Mouse (Mus musculus) CH12.LX (cell line): ENCODE results near the gene Ptpn4. TPM values are rescaled to one million over a fixed set of nuclear protein-coding genes. Genes with fewer than 3 reads are reported as not detected.

Source experiments
- DNase-seq: peaks from one replicate; pipeline ENCODE4 v3.0.0-alpha.2; 2013; ENCODE audit errors: extremely low read depth
- H3K27ac ChIP-seq: 2 replicates; pipeline ENCODE4 v1.5.1; 2012; ENCODE audit warnings: low read depth, mild to moderate bottlenecking, control low read depth, moderate library complexity; ENCODE audit not compliant: insufficient read depth
- H3K27me3 ChIP-seq: replicated peaks from 2 replicates; pipeline ENCODE3; 2012; ENCODE audit warnings: inconsistent platforms
- H3K36me3 ChIP-seq, 2 experiments: replicated peaks in 1 of 2; 2 replicates each; pipeline versions ENCODE3 to v1.6.1; 2012; ENCODE audit warnings: inconsistent platforms in 1 of 2, low read length in 1 of 2, mild to moderate bottlenecking in 1 of 2, mixed read lengths in 1 of 2, moderate library complexity in 1 of 2; ENCODE audit not compliant: control insufficient read depth in 1 of 2, insufficient read depth in 1 of 2
- H3K4me1 ChIP-seq, 2 experiments: 2 replicates each; pipeline ENCODE4 v1.6.1; 2012; ENCODE audit warnings: inconsistent platforms in 1 of 2, moderate library complexity in 1 of 2; ENCODE audit not compliant: insufficient read depth in 2 of 2, control insufficient read depth in 1 of 2
- H3K4me2 ChIP-seq: 2 replicates; pipeline ENCODE4 v1.6.1; 2012; ENCODE audit warnings: low read depth, mild to moderate bottlenecking, control low read depth; ENCODE audit not compliant: poor library complexity, insufficient read depth, severe bottlenecking
- H3K4me3 ChIP-seq, 3 experiments: fragments of 150-350 bp in 1 of 3; sonication (generic) in 1 of 3; replicated peaks in 1 of 3; 2 replicates each; pipeline versions ENCODE3 to v1.5.1; 2011 to 2012; ENCODE audit warnings: low read depth in 2 of 3, low read length in 2 of 3, mild to moderate bottlenecking in 2 of 3, moderate library complexity in 2 of 3, control low read depth in 1 of 3, improper control_type of control experiment in 1 of 3, inconsistent platforms in 1 of 3, mixed read lengths in 1 of 3; ENCODE audit not compliant: poor library complexity in 1 of 3
- H3K79me2 ChIP-seq: replicated peaks from 2 replicates; pipeline ENCODE4 v1.6.1; 2012; ENCODE audit warnings: mild to moderate bottlenecking, moderate library complexity; ENCODE audit not compliant: control insufficient read depth, poor library complexity, insufficient read depth, severe bottlenecking; ENCODE audit errors: extremely low read depth
- H3K9ac ChIP-seq: 2 replicates; pipeline ENCODE4 v1.6.1; 2012; ENCODE audit warnings: low read depth, mild to moderate bottlenecking, control low read depth, moderate library complexity; ENCODE audit not compliant: insufficient read depth
- H3K9me3 ChIP-seq: replicated peaks from 2 replicates; pipeline ENCODE3; 2012; ENCODE audit warnings: low read length, inconsistent platforms, mixed read lengths
- CHD2 ChIP-seq: IDR thresholded peaks from 2 replicates; pipeline ENCODE4 v1.6.1; 2011; ENCODE audit warnings: low read length, improper control_type of control experiment
- CTCF ChIP-seq, 2 experiments: IDR thresholded peaks in 1 of 2; conservative IDR thresholded peaks in 1 of 2; 2 replicates each; pipeline ENCODE4 v1.5.1; 2011 to 2012; ENCODE audit warnings: low read depth in 2 of 2, low read length in 2 of 2, improper control_type of control experiment in 1 of 2, inconsistent platforms in 1 of 2, mild to moderate bottlenecking in 1 of 2, moderate library complexity in 1 of 2
- ELF1 ChIP-seq: IDR thresholded peaks from 2 replicates; pipeline ENCODE4 v1.6.1; 2014; ENCODE audit warnings: low read depth, mild to moderate bottlenecking, inconsistent platforms, low read length, improper control_type of control experiment
- HCFC1 ChIP-seq: IDR thresholded peaks from 2 replicates; pipeline ENCODE4 v1.6.1; 2012; ENCODE audit warnings: low read depth, mild to moderate bottlenecking, inconsistent platforms, low read length, improper control_type of control experiment
- MYC ChIP-seq: IDR thresholded peaks from 2 replicates; pipeline ENCODE4 v1.6.1; 2011; ENCODE audit warnings: low read depth, mild to moderate bottlenecking, improper control_type of control experiment, low read length
- POLR2AphosphoS2 ChIP-seq: IDR thresholded peaks from 2 replicates; pipeline ENCODE4 v1.6.1; 2011; ENCODE audit warnings: low read depth, low read length, improper control_type of control experiment
- UBTF ChIP-seq: IDR thresholded peaks from 2 replicates; pipeline ENCODE4 v1.6.1; 2012; ENCODE audit warnings: low read depth, mild to moderate bottlenecking, inconsistent platforms, low read length, improper control_type of control experiment, moderate library complexity
- dilution Hi-C: fragments of 300-500 bp; cut with MboI; formaldehyde crosslinking; loops from 2 replicates; pipeline ENCODE4 v1.14.3; 2020; ENCODE audit warnings: low sequenced_read_pairs; ENCODE audit not compliant: extremely low pct_unique_long_range_greater_than_20kb, extremely low pct_ligation_motif_present
- in situ Hi-C: fragments of 300-500 bp; cut with MboI; formaldehyde crosslinking; loops from 3 replicates; pipeline ENCODE4 v1.14.3; 2019; ENCODE audit warnings: low sequenced_read_pairs, low pct_ligation_motif_present, low pct_unique_long_range_greater_than_20kb, mixed read lengths
- polyA plus RNA-seq: library from polyadenylated mRNA; unstranded; fragments of >175 nt; gene quantifications from 2 replicates; pipeline ENCODE4 v1.2.1, GENCODE M21; 2012; ENCODE audit warnings: low read depth; ENCODE audit not compliant: insufficient read length
- total RNA-seq, 2 experiments: library from RNA; depleted of rRNA; stranded (reverse); fragments of 300-350 nt in 1 of 2; fragments of >200 nt in 1 of 2; gene quantifications; 2 replicates each; pipeline ENCODE4 v1.2.3; 2012 to 2014

The Ptpn4 gene
- total and polyA plus RNA-seq, 3 experiments: 8.5 to 14.1 (median 8.5) TPM

- H3K9ac ChIP-seq: no peak overlapping the region
- DNase-seq: peak; percentile 27
- dilution Hi-C loops (no loop called here), in situ Hi-C loops (no loop called here)
- H3K4me1 ChIP-seq: peaks cover 0 to 2% of the 10 kb centered on the region in 2 experiments; a peak in 1 of 4 replicates
- TF ChIP-seq UBTF: no peak
- TF ChIP-seq CTCF (conservative IDR thresholded peaks at IDR 0.05 in 1 of 2, IDR thresholded peaks at IDR 0.05 in 1 of 2; ENCODE audit: low read depth in 2 of 2, low read length in 2 of 2): peak; percentile 30 to 53; a peak in 3 of 4 replicates
- TF ChIP-seq MYC: 0 out of 2 replicates have a peak, but pooled peaks have one; percentile 18
- H3K27ac ChIP-seq: no peak overlapping the region
- no peaks in the 10 kb centered on the region for H3K27me3 ChIP-seq
- no peak overlapping the region for H3K4me2 ChIP-seq
- no peaks in the 10 kb centered on the region for H3K9me3 ChIP-seq
- no peak overlapping the region for H3K4me3 ChIP-seq
- H3K36me3 ChIP-seq: peaks cover 0 to 7% of the 10 kb centered on the region in 2 experiments
- H3K79me2 ChIP-seq: no peaks in the 10 kb centered on the region
Measured at GRCm38 (mm10) chr1:119654307-119654706, 183.1 kb downstream of the Ptpn4 start.

DNA sequence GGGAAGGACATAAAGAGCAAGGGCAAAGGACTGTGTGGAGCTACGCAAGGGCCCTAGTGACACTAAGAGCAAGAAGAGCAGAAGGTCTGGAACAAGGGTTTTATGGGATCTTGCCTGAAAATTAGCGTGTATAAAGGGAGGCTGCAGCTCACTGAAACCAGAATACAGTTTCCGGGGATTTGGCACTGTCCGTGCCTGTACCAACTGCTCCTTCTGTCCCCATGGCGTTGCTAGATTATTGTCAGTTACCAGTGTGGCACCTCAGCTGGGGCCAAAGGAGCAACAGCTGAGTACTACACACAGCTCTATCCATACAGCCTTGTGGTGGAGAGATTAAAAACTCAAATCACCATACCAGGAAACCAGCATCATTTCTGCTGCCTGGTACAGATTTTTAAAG, 187.0 kb downstream of the Ptpn4 start:
- Histone ChIP-seq H3K9ac (no peak overlapping the region), H3K4me2 (no peak overlapping the region), H3K36me3 (no peaks in the 10 kb centered on the region), H3K79me2 (no peaks in the 10 kb centered on the region; the same call in 1 of the 2 replicates), H3K4me3 (no peak overlapping the region), H3K27ac (no peak overlapping the region), H3K27me3 (peaks cover 3% of the 10 kb centered on the region), H3K9me3 (no peaks in the 10 kb centered on the region), H3K4me1 (peaks cover 0 to 4% of the 10 kb centered on the region in 2 experiments; a peak in 1 of 4 replicates)
- in situ Hi-C loops (no loop called here), dilution Hi-C loops (no loop called here)
- TF ChIP-seq CTCF (conservative IDR thresholded peaks at IDR 0.05 in 1 of 2, IDR thresholded peaks at IDR 0.05 in 1 of 2; ENCODE audit: low read depth in 2 of 2, low read length in 2 of 2) (no peak), HCFC1 (no peak), CHD2 (no peak), ELF1 (no peak)
- DNase-seq: no peak

GRCm38 (mm10) chr1:119649627-119650026, 187.8 kb downstream of the Ptpn4 start:
- Histone ChIP-seq H3K4me3 (no peak overlapping the region), H3K4me2 (no peak overlapping the region), H3K79me2 (no peaks in the 10 kb centered on the region; the same call in 1 of the 2 replicates), H3K4me1 (peaks cover 0 to 4% of the 10 kb centered on the region in 2 experiments; a peak in 1 of 4 replicates), H3K27ac (no peak overlapping the region), H3K36me3 (no peaks in the 10 kb centered on the region), H3K9me3 (no peaks in the 10 kb centered on the region), H3K9ac (no peak overlapping the region), H3K27me3 (peaks cover 3% of the 10 kb centered on the region)
- in situ Hi-C loops: no loop called here
- TF ChIP-seq ELF1: no peak
- TF ChIP-seq POLR2AphosphoS2: no peak
- dilution Hi-C loops: no loop called here
- DNase-seq: no peak
